Mouse (Mus musculus): ENCODE data around the gene Zfp970.
"Not testable (repeated sequence)": the region's sequence is repeated elsewhere in the genome, so short reads cannot be mapped to it uniquely, and the experiment has no call there.

DNA sequence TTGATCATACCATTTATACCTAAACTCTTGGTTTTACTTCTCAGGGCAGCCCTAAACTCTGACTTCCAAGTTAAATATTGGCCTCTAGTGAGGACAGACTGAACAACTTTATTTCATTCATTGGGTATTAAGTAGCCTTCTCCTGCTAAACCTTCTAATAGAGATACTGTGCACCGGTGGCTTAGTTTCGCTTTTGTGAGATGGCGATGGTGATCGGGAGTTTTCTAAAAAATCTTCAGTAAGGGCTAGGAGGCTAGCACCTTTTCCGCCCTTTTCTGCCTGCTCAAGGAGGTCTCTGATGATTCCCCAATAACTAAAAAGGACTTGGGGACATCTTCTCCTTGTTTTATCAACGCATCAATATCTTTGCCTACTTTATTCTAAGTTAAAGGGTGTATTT is 59.1 kb downstream of the Zfp970 start:
- TF ChIP-seq POLR2A (IDR thresholded peaks at IDR 0.05; ENCODE audit: control insufficient read depth, low read depth, low read length); CTCF (IDR thresholded peaks at IDR 0.05; ENCODE audit: control insufficient read depth, insufficient read depth, insufficient replicate concordance, low read depth, low read length): not testable (repeated sequence)

All from testis, adult 2 months (tissue).